8 mouse cellular contexts compared by ENCODE assay signal in genomic region chr2:50295562-50295961, GRCm38 (mm10). TPM values are rescaled to one million over a fixed set of nuclear protein-coding genes. Genes with fewer than 3 reads are reported as not detected.
DNase-seq lines count a peak whose midpoint lies in the region; ATAC-seq and TF ChIP-seq lines count a peak whose summit lies in the region.

No protein-coding gene starts in this region.

- ATAC-seq in CD4-positive, CD25-positive, alpha-beta regulatory T cell, adult 4 months, result no peak
- ATAC-seq in limb, embryonic 14.5 days (ENCODE audit: low FRiP score, low read depth), result no peak
- no peak for ATAC-seq in stomach, embryonic 16.5 days (ENCODE audit: insufficient read depth, low FRiP score)

- WGBS in limb, embryonic 14.5 days, result 43% methylated on average over 5 of the region's 5 CpGs
- 42% methylated on average over 5 of the region's 5 CpGs for WGBS in stomach, embryonic 16.5 days

- H3K27ac ChIP-seq in limb, embryonic 14.5 days (replicated peaks; ENCODE audit: low read depth, low read length), result no peak overlapping the region
- H3K27ac ChIP-seq in stomach, embryonic 16.5 days (ENCODE audit: low read length), result no peak overlapping the region

- peaks cover 14% of the 10 kb centered on the region for H3K36me3 ChIP-seq in limb, embryonic 14.5 days (ENCODE audit: control insufficient read depth, insufficient read depth, low read length)
- H3K36me3 ChIP-seq in stomach, embryonic 16.5 days (ENCODE audit: control insufficient read depth, insufficient read depth, low read length), result peaks cover 5% of the 10 kb centered on the region; the same call in 1 of the 2 replicates

- H3K4me1 ChIP-seq in limb, embryonic 14.5 days (ENCODE audit: control insufficient read depth, insufficient read depth, low read length), result peaks cover 17% of the 10 kb centered on the region
- H3K4me1 ChIP-seq in stomach, embryonic 16.5 days (ENCODE audit: control insufficient read depth, insufficient read depth, low read length), result peaks cover 13% of the 10 kb centered on the region

- no peaks in the 10 kb centered on the region for H3K27me3 ChIP-seq in limb, embryonic 14.5 days (ENCODE audit: control insufficient read depth, insufficient read depth, low read length)
- H3K27me3 ChIP-seq in stomach, embryonic 16.5 days (ENCODE audit: control insufficient read depth, insufficient read depth, low read length), result no peaks in the 10 kb centered on the region

- peak overlapping the region; percentile 95 for H3K9ac ChIP-seq in limb, embryonic 14.5 days (ENCODE audit: low read depth, low read length, severe bottlenecking)
- H3K9ac ChIP-seq in stomach, embryonic 16.5 days (ENCODE audit: low read length), result peak overlapping the region; percentile 67

- DNase-seq in CD4-positive, CD25-positive, alpha-beta regulatory T cell, adult 2 months (ENCODE audit: low read depth, low spot score), result peak; percentile 14
- DNase-seq in spleen, postnatal 10 days (ENCODE audit: low spot score in 2 of 2), result peak; percentile 14 to 21
- no peak for DNase-seq in spleen, postnatal 14 days (ENCODE audit: low spot score in 2 of 2)
- DNase-seq in limb, embryonic 14.5 days (ENCODE audit: low spot score), result no peak
- no peak for DNase-seq in right cerebral cortex, postnatal 36 days (ENCODE audit: low spot score in 2 of 2)
- DNase-seq in left cerebral cortex, postnatal 10 days (ENCODE audit: extremely low spot score in 1 of 2, low spot score in 2 of 2), result no peak

- no peak for TF ChIP-seq POLR2A in limb, embryonic 14.5 days (IDR thresholded peaks at IDR 0.05; ENCODE audit: borderline replicate concordance, extremely low read depth, insufficient read depth, insufficient read length)

- H3K9me3 ChIP-seq in limb, embryonic 14.5 days (ENCODE audit: control insufficient read depth, low read length), result no peaks in the 10 kb centered on the region
- H3K9me3 ChIP-seq in stomach, embryonic 16.5 days (replicated peaks; ENCODE audit: control insufficient read depth, low read length), result no peaks in the 10 kb centered on the region

- peak overlapping the region; percentile 87 for H3K4me3 ChIP-seq in limb, embryonic 14.5 days (replicated peaks; ENCODE audit: low read length)
- peak overlapping the region; percentile 92 for H3K4me3 ChIP-seq in stomach, embryonic 16.5 days (replicated peaks; ENCODE audit: low read length)

- peak overlapping the region; percentile 86 for H3K4me2 ChIP-seq in limb, embryonic 14.5 days (replicated peaks; ENCODE audit: low read depth, low read length, severe bottlenecking)
- H3K4me2 ChIP-seq in stomach, embryonic 16.5 days (ENCODE audit: low read depth, low read length), result peak overlapping the region; percentile 79

- intact Hi-C loops in left cerebral cortex, postnatal 10 days (cut with DNase I), result no loop called here

RNA-seq across cellular contexts. Expression of gene Mmadhc, which starts 1.0 kb away (rescaled TPM):
- polyA plus RNA-seq in CD4-positive, CD25-positive, alpha-beta regulatory T cell, adult 4 months (2017; shearing (Covaris generic)), result 10 to 100 TPM; 46.5 to 48.3 TPM
- 108 and 110 TPM in 2 replicates for polyA plus RNA-seq in limb, embryonic 14.5 days (2012; rRNA removed)
- polyA plus RNA-seq in limb, embryonic 14.5 days (2014; fragmentation: Nextera tagmentation; extraction: Ambion mirVana), result 167 and 175 TPM in 2 replicates
- 151 and 152 TPM in 2 replicates for polyA plus RNA-seq in stomach, embryonic 16.5 days (2015; fragmentation: Nextera tagmentation; extraction: Ambion mirVana)
- 10 to 100 TPM; 50.2 to 51.0 TPM for total RNA-seq in left cerebral cortex, postnatal 10 days (2021)

Comparison
In these comparisons a context has a peak if more than half of its experiments do, and no peak if none do; other contexts are left out.
1. DNase-seq: peak in CD4-positive, CD25-positive, alpha-beta regulatory T cell, adult 2 months (single experiment) and spleen, postnatal 10 days (2 of 2); none in spleen, postnatal 14 days (0 of 2), limb, embryonic 14.5 days (single experiment), right cerebral cortex, postnatal 36 days (0 of 2) and left cerebral cortex, postnatal 10 days (0 of 2).